Mouse (Mus musculus): ENCODE data around the gene Rnf103.

GRCm38 (mm10) chr6:71467766-71468165 is 25.9 kb upstream of the Rnf103 start:
- no peak for TF ChIP-seq CTCF (IDR thresholded peaks at IDR 0.05)
- no peak for TF ChIP-seq EP300 (IDR thresholded peaks at IDR 0.05)

All from lung, postnatal 0 days (tissue).